Mouse (Mus musculus): Measurements from ENCODE around the gene Dtx1. TPM values are rescaled to one million over a fixed set of nuclear protein-coding genes. Genes with fewer than 3 reads are reported as not detected.

Dtx1 gene
- polyA plus RNA-seq, 1 experiment from 2014 or later, result 0.06 TPM

- Histone ChIP-seq H3K27me3 (peaks cover 64% of the 10 kb centered on the region), H3K9ac (no peak overlapping the region), H3K9me3 (replicated peaks) (no peaks in the 10 kb centered on the region), H3K4me1 (replicated peaks) (no peaks in the 10 kb centered on the region), H3K4me2 (peak overlapping the region; percentile 44), H3K27ac (replicated peaks) (no peak overlapping the region), H3K4me3 (replicated peaks) (no peak overlapping the region), H3K36me3 (replicated peaks) (no peaks in the 10 kb centered on the region)
- WGBS (ENCODE audit: insufficient replicate concordance), result 6% methylated on average over 24 of the region's 24 CpGs
- ATAC-seq (ENCODE audit: insufficient read depth), result no peak
Measured at GRCm38 (mm10) chr5:120679676-120680555, 31.8 kb downstream of the Dtx1 start.

GRCm38 (mm10) chr5:120677516-120677915 lies 34.2 kb downstream of the Dtx1 start:
- H3K4me1 ChIP-seq (replicated peaks), result no peaks in the 10 kb centered on the region
- no peak overlapping the region for H3K27ac ChIP-seq (replicated peaks)
- no peak overlapping the region for H3K4me3 ChIP-seq (replicated peaks)
- H3K4me2 ChIP-seq, result no peak overlapping the region
- no peak for ATAC-seq (ENCODE audit: insufficient read depth)
- no peak overlapping the region for H3K9ac ChIP-seq
- peaks cover 48% of the 10 kb centered on the region for H3K27me3 ChIP-seq
- no peaks in the 10 kb centered on the region for H3K36me3 ChIP-seq (replicated peaks)
- WGBS (ENCODE audit: insufficient replicate concordance), result 14% methylated on average over 2 of the region's 2 CpGs
- H3K9me3 ChIP-seq (replicated peaks), result no peaks in the 10 kb centered on the region

- Histone ChIP-seq H3K36me3 (replicated peaks) (no peaks in the 10 kb centered on the region), H3K4me3 (replicated peaks) (no peak overlapping the region), H3K9ac (no peak overlapping the region), H3K4me1 (replicated peaks) (no peaks in the 10 kb centered on the region), H3K27ac (replicated peaks) (no peak overlapping the region), H3K9me3 (replicated peaks) (no peaks in the 10 kb centered on the region), H3K27me3 (peaks cover 19% of the 10 kb centered on the region), H3K4me2 (no peak overlapping the region)
- 32% methylated on average over 21 of the region's 21 CpGs for WGBS (ENCODE audit: insufficient replicate concordance)
- ATAC-seq (ENCODE audit: insufficient read depth), result no peak
Measured at GRCm38 (mm10) chr5:120674229-120675145, 37.2 kb downstream of the Dtx1 start.

DNA sequence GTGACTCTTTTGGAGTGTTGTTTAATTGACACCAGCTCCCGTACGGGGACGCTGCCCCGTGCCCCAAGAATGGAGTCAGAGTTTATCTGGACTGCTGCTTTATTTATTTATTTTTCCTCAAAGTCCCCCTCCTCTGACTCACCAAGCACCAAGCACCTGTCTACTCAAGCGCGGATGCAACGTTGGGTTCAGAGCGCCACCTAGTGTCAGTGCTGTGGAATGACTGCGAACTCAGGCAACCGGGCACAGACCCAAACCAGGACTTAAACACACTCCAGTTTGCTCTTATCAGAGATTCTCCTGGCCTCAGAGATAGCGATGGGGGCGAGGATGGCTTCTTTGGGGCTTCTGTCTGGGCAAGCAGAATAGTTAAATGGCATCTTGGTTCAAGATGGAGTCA lies 38.1 kb downstream of the Dtx1 start:
- no peak overlapping the region for H3K9ac ChIP-seq
- no peaks in the 10 kb centered on the region for H3K9me3 ChIP-seq (replicated peaks)
- H3K27me3 ChIP-seq, result peaks cover 11% of the 10 kb centered on the region; the same call in 1 of the 2 replicates
- no peaks in the 10 kb centered on the region for H3K4me1 ChIP-seq (replicated peaks)
- no peak overlapping the region for H3K27ac ChIP-seq (replicated peaks)
- no peaks in the 10 kb centered on the region for H3K36me3 ChIP-seq (replicated peaks)
- 6% methylated on average over 12 of the region's 12 CpGs for WGBS (ENCODE audit: insufficient replicate concordance)
- no peak overlapping the region for H3K4me2 ChIP-seq
- no peak overlapping the region for H3K4me3 ChIP-seq (replicated peaks)
- no peak for ATAC-seq (ENCODE audit: insufficient read depth)

- no peak overlapping the region for H3K4me2 ChIP-seq
- 45% methylated on average over 3 of the region's 3 CpGs for WGBS (ENCODE audit: insufficient replicate concordance)
Measured at GRCm38 (mm10) chr5:120671865-120672264, 39.9 kb downstream of the Dtx1 start.

DNA sequence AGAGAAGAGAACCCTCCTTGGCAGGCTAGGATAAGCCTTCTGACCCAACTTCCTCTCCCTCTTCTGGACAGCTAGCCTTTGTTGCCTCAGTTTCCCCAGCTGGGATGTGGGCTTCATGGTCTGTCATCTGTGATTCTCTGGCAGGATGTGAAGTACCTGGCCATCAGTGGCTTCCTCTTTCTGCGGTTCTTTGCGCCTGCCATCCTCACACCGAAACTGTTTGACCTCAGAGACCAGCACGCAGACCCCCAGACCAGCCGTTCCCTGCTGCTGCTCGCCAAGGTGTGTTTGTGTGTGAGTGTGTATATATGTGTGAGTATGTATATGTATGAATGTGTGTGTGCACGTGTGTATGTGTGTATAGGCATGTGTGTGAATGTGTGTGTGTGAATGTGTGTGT lies 41.6 kb downstream of the Dtx1 start:
- Histone ChIP-seq H3K4me3 (replicated peaks) (no peak overlapping the region), H3K9ac (no peak overlapping the region), H3K27ac (replicated peaks) (no peak overlapping the region), H3K9me3 (replicated peaks) (no peaks in the 10 kb centered on the region), H3K27me3 (peaks cover 26% of the 10 kb centered on the region; the same call in 1 of the 2 replicates), H3K36me3 (replicated peaks) (no peaks in the 10 kb centered on the region), H3K4me2 (no peak overlapping the region), H3K4me1 (replicated peaks) (no peaks in the 10 kb centered on the region)
- no peak for ATAC-seq (ENCODE audit: insufficient read depth)
- 52% methylated on average over 7 of the region's 7 CpGs for WGBS (ENCODE audit: insufficient replicate concordance)

More at GRCm38 (mm10) chr5:120671865-120672264, 39.9 kb downstream of the Dtx1 start:
- Histone ChIP-seq H3K9me3 (replicated peaks) (no peaks in the 10 kb centered on the region), H3K4me3 (replicated peaks) (no peak overlapping the region), H3K9ac (no peak overlapping the region), H3K27ac (replicated peaks) (no peak overlapping the region), H3K27me3 (peaks cover 17% of the 10 kb centered on the region; the same call in 1 of the 2 replicates), H3K36me3 (replicated peaks) (no peaks in the 10 kb centered on the region), H3K4me1 (replicated peaks) (no peaks in the 10 kb centered on the region)
- no peak for ATAC-seq (ENCODE audit: insufficient read depth)

DNA sequence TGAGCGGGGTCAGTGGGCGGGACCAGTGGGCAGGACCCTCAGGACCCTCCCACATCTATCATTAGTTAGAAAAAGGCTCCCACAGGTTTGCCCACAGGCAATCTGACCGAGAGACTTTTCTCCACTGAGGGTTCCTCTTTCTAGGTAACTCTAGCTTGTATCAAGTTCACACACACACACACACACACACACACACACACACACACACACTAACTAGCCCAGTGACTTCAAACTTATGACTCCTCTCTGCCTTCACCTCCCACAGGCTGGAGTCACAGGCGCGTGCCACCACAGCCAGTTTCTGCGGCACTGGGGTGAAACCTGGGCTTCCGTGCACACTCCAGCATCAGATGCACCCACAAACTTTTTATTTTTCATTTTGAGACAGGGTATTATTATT lies 43.0 kb downstream of the Dtx1 start:
- Histone ChIP-seq H3K4me2 (no peak overlapping the region), H3K27me3 (peaks cover 18% of the 10 kb centered on the region; the same call in 1 of the 2 replicates), H3K4me3 (replicated peaks) (no peak overlapping the region), H3K9ac (no peak overlapping the region), H3K36me3 (replicated peaks) (no peaks in the 10 kb centered on the region), H3K9me3 (replicated peaks) (no peaks in the 10 kb centered on the region), H3K4me1 (replicated peaks) (no peaks in the 10 kb centered on the region), H3K27ac (replicated peaks) (no peak overlapping the region)
- ATAC-seq (ENCODE audit: insufficient read depth), result no peak
- 55% methylated on average over 7 of the region's 7 CpGs for WGBS (ENCODE audit: insufficient replicate concordance)

DNA sequence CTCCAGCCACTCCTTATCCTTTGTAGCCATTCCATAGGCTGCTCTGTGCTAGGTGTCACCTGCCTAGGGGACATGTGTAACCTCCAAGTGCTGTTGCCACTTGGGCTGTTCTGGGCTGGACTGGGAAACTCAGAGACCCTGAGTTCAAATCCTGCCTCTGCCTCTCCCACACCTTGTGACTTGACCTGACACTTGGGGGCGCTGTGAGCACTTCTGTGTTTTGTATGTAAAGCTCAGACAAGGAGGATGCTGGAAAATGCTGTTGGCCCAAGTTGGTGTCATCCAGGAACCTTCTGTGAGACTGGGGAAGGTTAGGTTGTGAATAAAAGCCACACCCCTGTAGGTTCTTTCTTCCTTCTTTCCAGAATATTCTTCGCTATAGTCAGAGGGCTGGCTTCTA lies 46.8 kb downstream of the Dtx1 start:
- peaks cover 24% of the 10 kb centered on the region; the same call in 1 of the 2 replicates for H3K27me3 ChIP-seq
- WGBS (ENCODE audit: insufficient replicate concordance), result 50% methylated on average over 2 of the region's 2 CpGs

DNA sequence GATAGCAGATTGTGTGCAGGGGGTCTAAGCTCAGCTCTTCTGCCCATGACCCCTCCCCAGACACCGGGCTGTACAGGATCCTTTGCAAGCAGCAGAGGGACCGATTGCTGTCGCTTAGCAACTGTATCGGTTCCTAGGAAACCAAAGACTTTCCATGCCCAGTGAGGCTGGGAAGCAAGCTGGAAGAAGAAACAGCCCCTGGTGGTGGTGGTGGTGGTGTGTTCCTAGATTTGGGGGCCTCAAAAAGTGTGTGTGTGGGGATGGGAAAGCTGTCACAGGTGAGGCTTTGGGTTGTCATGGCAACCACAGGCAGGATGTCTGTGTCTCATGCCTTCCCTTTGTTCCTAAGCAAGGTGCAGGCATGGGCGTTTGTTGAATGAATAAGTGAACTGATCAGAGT lies 50.9 kb downstream of the Dtx1 start:
- WGBS (ENCODE audit: insufficient replicate concordance), result 53% methylated on average over 5 of the region's 5 CpGs
- Histone ChIP-seq H3K27me3 (peaks cover 21% of the 10 kb centered on the region; the same call in 1 of the 2 replicates), H3K4me3 (replicated peaks) (no peak overlapping the region), H3K4me1 (replicated peaks) (no peaks in the 10 kb centered on the region), H3K27ac (replicated peaks) (no peak overlapping the region), H3K9ac (no peak overlapping the region), H3K4me2 (no peak overlapping the region), H3K9me3 (replicated peaks) (no peaks in the 10 kb centered on the region), H3K36me3 (replicated peaks) (no peaks in the 10 kb centered on the region)
- no peak for ATAC-seq (ENCODE audit: insufficient read depth)

More for the DNA sequence above, 46.8 kb downstream of the Dtx1 start:
- no peak for ATAC-seq (ENCODE audit: insufficient read depth)
- no peak overlapping the region for H3K9ac ChIP-seq
- no peak overlapping the region for H3K4me2 ChIP-seq
- no peak overlapping the region for H3K4me3 ChIP-seq (replicated peaks)
- H3K27ac ChIP-seq (replicated peaks), result no peak overlapping the region
- H3K36me3 ChIP-seq (replicated peaks), result no peaks in the 10 kb centered on the region
- H3K9me3 ChIP-seq (replicated peaks), result no peaks in the 10 kb centered on the region
- no peaks in the 10 kb centered on the region for H3K4me1 ChIP-seq (replicated peaks)

DNA sequence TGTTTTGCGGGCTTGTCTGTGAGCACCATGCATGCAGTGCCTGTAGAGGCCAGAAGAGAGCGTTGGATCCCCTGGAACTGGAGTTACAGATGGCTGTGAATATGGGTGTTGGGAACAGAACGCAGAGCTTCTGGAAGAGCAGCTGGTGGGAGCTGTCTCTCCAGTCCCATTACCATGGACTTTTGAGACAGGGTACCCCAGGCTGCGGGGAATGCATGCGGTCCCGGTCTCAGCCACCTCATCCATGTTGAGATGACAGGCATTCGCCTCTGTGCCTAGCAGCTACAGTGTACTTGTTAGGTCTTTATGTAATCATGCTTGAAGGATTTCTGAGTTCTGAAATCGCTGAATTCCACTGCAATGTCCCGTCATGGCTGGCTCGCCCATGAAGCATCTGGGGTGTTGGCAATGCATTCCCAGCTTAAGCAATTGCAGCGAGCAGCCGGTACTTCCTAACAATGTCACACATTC lies 55.4 kb downstream of the Dtx1 start:
- no peak overlapping the region for H3K4me2 ChIP-seq
- ATAC-seq (ENCODE audit: insufficient read depth), result no peak
- H3K9ac ChIP-seq, result no peak overlapping the region
- H3K9me3 ChIP-seq (replicated peaks), result no peaks in the 10 kb centered on the region
- H3K4me1 ChIP-seq (replicated peaks), result peaks cover 2% of the 10 kb centered on the region; the same call in 1 of the 2 replicates
- H3K36me3 ChIP-seq (replicated peaks), result no peaks in the 10 kb centered on the region
- WGBS (ENCODE audit: insufficient replicate concordance), result 68% methylated on average over 12 of the region's 12 CpGs
- no peak overlapping the region for H3K27ac ChIP-seq (replicated peaks)
- peaks cover 38% of the 10 kb centered on the region for H3K27me3 ChIP-seq
- H3K4me3 ChIP-seq (replicated peaks), result no peak overlapping the region

DNA sequence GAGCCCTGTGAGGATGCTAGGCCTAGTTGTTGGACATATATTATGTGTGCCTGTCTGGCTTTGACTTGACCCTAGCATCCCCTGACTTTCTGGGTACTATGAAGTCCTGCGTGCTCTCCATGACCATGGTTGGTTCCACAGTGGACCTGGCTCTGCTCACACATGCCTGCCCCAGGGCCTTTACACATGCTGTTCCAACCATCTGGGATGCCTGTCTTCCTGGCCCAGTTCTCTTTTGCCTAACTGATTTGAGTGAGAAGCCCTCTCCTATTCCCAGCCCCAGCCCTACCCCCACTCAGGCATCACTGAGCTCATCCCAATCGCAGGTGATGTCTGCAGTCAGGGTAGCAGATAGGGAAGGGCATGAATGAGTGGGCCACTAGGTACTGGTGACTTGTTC lies 57.9 kb downstream of the Dtx1 start:
- Histone ChIP-seq H3K4me3 (replicated peaks) (no peak overlapping the region), H3K27ac (replicated peaks) (no peak overlapping the region), H3K9ac (no peak overlapping the region), H3K27me3 (peaks cover 51% of the 10 kb centered on the region), H3K4me2 (no peak overlapping the region), H3K4me1 (replicated peaks) (peaks cover 13% of the 10 kb centered on the region), H3K36me3 (replicated peaks) (no peaks in the 10 kb centered on the region), H3K9me3 (replicated peaks) (no peaks in the 10 kb centered on the region)
- 69% methylated on average over 2 of the region's 2 CpGs for WGBS (ENCODE audit: insufficient replicate concordance)
- no peak for ATAC-seq (ENCODE audit: insufficient read depth)

Data from liver, embryonic 15.5 days (tissue).